12 mouse cellular contexts compared by ENCODE assay signal in genomic region chr2:127375759-127376341, GRCm38 (mm10). TPM values are rescaled to one million over a fixed set of nuclear protein-coding genes. Genes with fewer than 3 reads are reported as not detected.
DNase-seq lines count a peak whose midpoint lies in the region; ATAC-seq and TF ChIP-seq lines count a peak whose summit lies in the region.
"Had no signal": no experiment of that assay in that cellular context is flagged by ENCODE, and none has a peak within 500 bp of the region (broad histone marks: within the 10 kb centered on the region; RNA-seq: fewer than 3 reads in every experiment).

No protein-coding gene starts in this region.

- no peak overlapping the region for H3K9ac ChIP-seq in intestine, postnatal 0 days (ENCODE audit: low read depth, low read length)
- H3K9ac ChIP-seq in intestine, embryonic 15.5 days, result no peak overlapping the region
- no peak overlapping the region for H3K9ac ChIP-seq in intestine, embryonic 16.5 days (ENCODE audit: low read depth, low read length)
- H3K9ac ChIP-seq: midbrain, embryonic 12.5 days had no signal

- no peak overlapping the region for H3K4me2 ChIP-seq in intestine, postnatal 0 days (replicated peaks; ENCODE audit: low read depth)
- H3K4me2 ChIP-seq in intestine, embryonic 15.5 days (replicated peaks), result no peak overlapping the region
- H3K4me2 ChIP-seq in intestine, embryonic 16.5 days (ENCODE audit: low read depth, low read length), result no peak overlapping the region
- H3K4me2 ChIP-seq: midbrain, embryonic 12.5 days had no signal

- H3K9me3 ChIP-seq in intestine, postnatal 0 days (ENCODE audit: control insufficient read depth), result no peaks in the 10 kb centered on the region
- no peaks in the 10 kb centered on the region for H3K9me3 ChIP-seq in intestine, embryonic 15.5 days
- H3K9me3 ChIP-seq in E14TG2a.4 (ENCODE audit: low read length), result peaks cover 5% of the 10 kb centered on the region; the same call in 1 of the 2 replicates
- no peaks in the 10 kb centered on the region for H3K9me3 ChIP-seq in intestine, embryonic 16.5 days (ENCODE audit: control insufficient read depth, low read length)
- H3K9me3 ChIP-seq: midbrain, embryonic 12.5 days had no signal

- no peak for DNase-seq in gastrocnemius, adult 8-10 months (ENCODE audit: low spot score in 2 of 2)
- DNase-seq: adrenal gland, postnatal 14 days; gastrocnemius, postnatal 10 days had no signal

- H3K27me3 ChIP-seq in intestine, postnatal 0 days (replicated peaks; ENCODE audit: control insufficient read depth, insufficient read depth, low read length), result no peaks in the 10 kb centered on the region
- H3K27me3 ChIP-seq in intestine, embryonic 15.5 days (replicated peaks), result no peaks in the 10 kb centered on the region
- H3K27me3 ChIP-seq in E14TG2a.4 (ENCODE audit: insufficient read depth, low read length), result peaks cover 23% of the 10 kb centered on the region
- no peaks in the 10 kb centered on the region for H3K27me3 ChIP-seq in intestine, embryonic 16.5 days (replicated peaks; ENCODE audit: control insufficient read depth, insufficient read depth, low read length)
- H3K27me3 ChIP-seq: midbrain, embryonic 12.5 days had no signal

- H3K4me3 ChIP-seq in intestine, postnatal 0 days (ENCODE audit: low read depth, low read length), result no peak overlapping the region
- no peak overlapping the region for H3K4me3 ChIP-seq in intestine, embryonic 15.5 days (replicated peaks)
- no peak overlapping the region for H3K4me3 ChIP-seq in E14TG2a.4 (replicated peaks; ENCODE audit: low read length)
- no peak overlapping the region for H3K4me3 ChIP-seq in bone marrow, adult 2 months (replicated peaks; ENCODE audit: control insufficient read depth, low read depth, low read length)
- H3K4me3 ChIP-seq in intestine, embryonic 16.5 days (ENCODE audit: low read length), result no peak overlapping the region
- H3K4me3 ChIP-seq: midbrain, embryonic 12.5 days had no signal

- WGBS in intestine, postnatal 0 days, result 51% methylated on average over 7 of the region's 7 CpGs
- 55% methylated on average over 7 of the region's 7 CpGs for WGBS in intestine, embryonic 15.5 days
- 13% methylated on average over 7 of the region's 7 CpGs for WGBS in bone marrow, adult 2 months
- WGBS in intestine, embryonic 16.5 days, result 54% methylated on average over 7 of the region's 7 CpGs

- no peaks in the 10 kb centered on the region for H3K36me3 ChIP-seq in intestine, postnatal 0 days (ENCODE audit: control insufficient read depth, insufficient read depth)
- no peaks in the 10 kb centered on the region for H3K36me3 ChIP-seq in intestine, embryonic 15.5 days
- H3K36me3 ChIP-seq in E14TG2a.4 (ENCODE audit: insufficient read depth, low read length), result no peaks in the 10 kb centered on the region
- no peaks in the 10 kb centered on the region for H3K36me3 ChIP-seq in intestine, embryonic 16.5 days (ENCODE audit: control insufficient read depth, insufficient read depth, low read length)
- H3K36me3 ChIP-seq: midbrain, embryonic 12.5 days had no signal

- peak; percentile 64 for TF ChIP-seq CTCF in intestine, postnatal 0 days (IDR thresholded peaks at IDR 0.05; ENCODE audit: low read depth)
- peak; percentile 66 for TF ChIP-seq CTCF in E14TG2a.4 (conservative IDR thresholded peaks at IDR 0.05; ENCODE audit: low read length)
- TF ChIP-seq CTCF in bone marrow, adult 2 months (IDR thresholded peaks at IDR 0.05; ENCODE audit: control insufficient read depth, insufficient read depth, low read length), result peak; percentile 56; the same call in 1 of the 2 replicates

- H3K27ac ChIP-seq in intestine, postnatal 0 days (ENCODE audit: low read depth, low read length), result no peak overlapping the region
- no peak overlapping the region for H3K27ac ChIP-seq in intestine, embryonic 15.5 days
- no peak overlapping the region for H3K27ac ChIP-seq in bone marrow, adult 2 months (ENCODE audit: control insufficient read depth, insufficient read depth, low read depth, low read length, poor library complexity)
- H3K27ac ChIP-seq in intestine, embryonic 16.5 days (ENCODE audit: low read length), result no peak overlapping the region
- H3K27ac ChIP-seq: midbrain, embryonic 12.5 days had no signal

- ATAC-seq in intestine, postnatal 0 days, result no peak
- ATAC-seq in intestine, embryonic 15.5 days, result no peak
- ATAC-seq in megakaryocyte, adult 5-6 weeks (ENCODE audit: poor library complexity, severe bottlenecking), result peak; percentile 62
- ATAC-seq in erythroid progenitor cell, adult 5-6 weeks (replicated peaks; ENCODE audit: low FRiP score, poor library complexity, severe bottlenecking), result no peak
- ATAC-seq in intestine, embryonic 16.5 days, result no peak

- H3K4me1 ChIP-seq in intestine, postnatal 0 days (replicated peaks; ENCODE audit: control insufficient read depth, insufficient read depth, low read length), result no peaks in the 10 kb centered on the region
- H3K4me1 ChIP-seq in intestine, embryonic 15.5 days (replicated peaks), result peaks cover 15% of the 10 kb centered on the region; the same call in 1 of the 2 replicates
- H3K4me1 ChIP-seq in E14TG2a.4 (replicated peaks; ENCODE audit: low read depth, low read length), result peaks cover 9% of the 10 kb centered on the region
- H3K4me1 ChIP-seq in bone marrow, adult 2 months (ENCODE audit: control insufficient read depth, insufficient read depth, low read length), result no peaks in the 10 kb centered on the region
- H3K4me1 ChIP-seq in intestine, embryonic 16.5 days (ENCODE audit: control insufficient read depth, insufficient read depth, low read length), result peaks cover 13% of the 10 kb centered on the region

- no peak for TF ChIP-seq POLR2A in bone marrow, adult 2 months (IDR thresholded peaks at IDR 0.05; ENCODE audit: borderline replicate concordance, control insufficient read depth, low read depth, low read length)

RNA-seq across cellular contexts. Expression of gene Adra2b, which starts 12.8 kb away (rescaled TPM):
- polyA plus RNA-seq in intestine, postnatal 0 days (2015; fragmentation: Nextera tagmentation; extraction: Ambion mirVana), result 1.3 and 1.4 TPM in 2 replicates
- 1.3 and 1.7 TPM in 2 replicates for polyA plus RNA-seq in intestine, embryonic 15.5 days (2015; fragmentation: Nextera tagmentation; extraction: Ambion mirVana)
- polyA plus RNA-seq in bone marrow, adult 2 months (2011; ENCODE audit: insufficient read depth, insufficient read length, low replicate concordance, missing spikeins), result 0.74 TPM in 1 of 2 replicates, not detected in the other
- total RNA-seq in megakaryocyte, adult 5-6 weeks (2015), result not detected in 2 replicates
- total RNA-seq in megakaryocyte, adult 5-6 weeks (2017), result not detected in 2 replicates
- not detected in 2 replicates for total RNA-seq in erythroid progenitor cell, adult 5-6 weeks (2015; ENCODE audit: low replicate concordance)
- total RNA-seq in erythroid progenitor cell, adult 5-6 weeks (2017; ENCODE audit: low replicate concordance), result not detected in 2 replicates
- total RNA-seq in gastrocnemius, adult 8-10 months (2022), result under 1 TPM; 0.41 to 0.83 (median 0.50) TPM
- polyA plus RNA-seq in intestine, embryonic 16.5 days (2015; fragmentation: Nextera tagmentation; extraction: Ambion mirVana), result 1.3 and 2.0 TPM in 2 replicates

RNA-seq across cellular contexts. Expression of gene Astl, which starts 37.4 kb away (rescaled TPM):
- polyA plus RNA-seq in intestine, postnatal 0 days (2015; fragmentation: Nextera tagmentation; extraction: Ambion mirVana), result not detected in 2 replicates
- not detected in 2 replicates for polyA plus RNA-seq in intestine, embryonic 15.5 days (2015; fragmentation: Nextera tagmentation; extraction: Ambion mirVana)
- not detected in 2 replicates for polyA plus RNA-seq in bone marrow, adult 2 months (2011; ENCODE audit: insufficient read depth, insufficient read length, low replicate concordance, missing spikeins)
- total RNA-seq in megakaryocyte, adult 5-6 weeks (2015), result 0.18 TPM in 1 of 2 replicates, not detected in the other
- 0.07 TPM in 1 of 2 replicates, not detected in the other for total RNA-seq in megakaryocyte, adult 5-6 weeks (2017)
- total RNA-seq in erythroid progenitor cell, adult 5-6 weeks (2015; ENCODE audit: low replicate concordance), result not detected in 2 replicates
- not detected in 2 replicates for total RNA-seq in erythroid progenitor cell, adult 5-6 weeks (2017; ENCODE audit: low replicate concordance)
- total RNA-seq in gastrocnemius, adult 8-10 months (2022), result not detected
- not detected in 2 replicates for polyA plus RNA-seq in intestine, embryonic 16.5 days (2015; fragmentation: Nextera tagmentation; extraction: Ambion mirVana)
- total RNA-seq: adrenal gland, postnatal 14 days had no signal
- polyA plus RNA-seq: midbrain, embryonic 12.5 days; stomach, embryonic 14.5 days had no signal

RNA-seq across cellular contexts. Expression of gene Dusp2, which starts 39.9 kb away (rescaled TPM):
- polyA plus RNA-seq in intestine, postnatal 0 days (2015; fragmentation: Nextera tagmentation; extraction: Ambion mirVana), result 3.7 and 4.4 TPM in 2 replicates
- 4.5 and 5.2 TPM in 2 replicates for polyA plus RNA-seq in intestine, embryonic 15.5 days (2015; fragmentation: Nextera tagmentation; extraction: Ambion mirVana)
- polyA plus RNA-seq in bone marrow, adult 2 months (2011; ENCODE audit: insufficient read depth, insufficient read length, low replicate concordance, missing spikeins), result 15.1 and 23.2 TPM in 2 replicates
- total RNA-seq in megakaryocyte, adult 5-6 weeks (2015), result 8.6 and 10.9 TPM in 2 replicates
- total RNA-seq in megakaryocyte, adult 5-6 weeks (2017), result 10.1 and 10.9 TPM in 2 replicates
- 14.8 and 24.7 TPM in 2 replicates for total RNA-seq in erythroid progenitor cell, adult 5-6 weeks (2015; ENCODE audit: low replicate concordance)
- total RNA-seq in erythroid progenitor cell, adult 5-6 weeks (2017; ENCODE audit: low replicate concordance), result 3.1 and 16.0 TPM in 2 replicates
- 1 to 10 TPM in 3 of 4 experiments, under 1 TPM in 1; 0.44 to 1.4 (median 1.1) TPM for total RNA-seq in gastrocnemius, adult 8-10 months (2022)
- polyA plus RNA-seq in intestine, embryonic 16.5 days (2015; fragmentation: Nextera tagmentation; extraction: Ambion mirVana), result 2.1 and 3.5 TPM in 2 replicates

RNA-seq across cellular contexts. Expression of gene Gpat2, which starts 49.1 kb away (rescaled TPM):
- 0.07 and 0.18 TPM in 2 replicates for polyA plus RNA-seq in intestine, postnatal 0 days (2015; fragmentation: Nextera tagmentation; extraction: Ambion mirVana)
- 0.15 and 0.16 TPM in 2 replicates for polyA plus RNA-seq in intestine, embryonic 15.5 days (2015; fragmentation: Nextera tagmentation; extraction: Ambion mirVana)
- polyA plus RNA-seq in bone marrow, adult 2 months (2011; ENCODE audit: insufficient read depth, insufficient read length, low replicate concordance, missing spikeins), result not detected in 2 replicates
- not detected in 2 replicates for total RNA-seq in megakaryocyte, adult 5-6 weeks (2015)
- total RNA-seq in megakaryocyte, adult 5-6 weeks (2017), result not detected in 2 replicates
- total RNA-seq in erythroid progenitor cell, adult 5-6 weeks (2015; ENCODE audit: low replicate concordance), result not detected in 2 replicates
- total RNA-seq in erythroid progenitor cell, adult 5-6 weeks (2017; ENCODE audit: low replicate concordance), result not detected in 2 replicates
- not detected for total RNA-seq in gastrocnemius, adult 8-10 months (2022)
- 0.09 and 0.12 TPM in 2 replicates for polyA plus RNA-seq in intestine, embryonic 16.5 days (2015; fragmentation: Nextera tagmentation; extraction: Ambion mirVana)
- polyA plus RNA-seq: midbrain, embryonic 12.5 days; stomach, embryonic 14.5 days had no signal
